Mouse (Mus musculus): ENCODE results near the gene Chn2. TPM values are rescaled to one million over a fixed set of nuclear protein-coding genes. Genes with fewer than 3 reads are reported as not detected.

Gene Chn2
- total and polyA plus RNA-seq, 3 experiments = not detected

DNA sequence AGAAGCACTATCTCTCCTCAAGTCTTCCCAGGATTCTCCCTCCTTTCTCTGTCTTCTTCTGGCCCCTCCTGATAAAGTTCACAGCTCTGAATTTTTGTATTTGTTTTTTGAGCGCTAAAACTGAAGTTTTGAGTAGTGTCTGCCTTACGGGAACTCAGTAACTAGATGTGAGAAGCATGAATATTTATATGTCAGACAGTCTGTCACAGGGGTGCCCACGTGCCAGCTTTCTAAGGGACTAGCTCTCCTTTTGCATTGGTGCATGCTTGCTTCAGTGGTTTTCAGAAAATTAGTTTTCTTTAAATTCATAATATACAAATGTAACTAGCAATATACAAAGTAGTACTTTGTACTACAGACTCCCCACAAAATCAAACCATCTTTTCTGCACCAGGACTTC, 14.0 kb downstream of the Chn2 start:
- Histone ChIP-seq H3K9me3 (replicated peaks; ENCODE audit: insufficient read depth, low read length) (no peaks in the 10 kb centered on the region), H3K36me3 (ENCODE audit: control insufficient read depth in 1 of 2, insufficient read depth in 2 of 2, low read length in 2 of 2) (no peaks in the 10 kb centered on the region), H3K79me2 (ENCODE audit: control insufficient read depth, insufficient read depth, low read length, poor library complexity) (no peaks in the 10 kb centered on the region), H3K9ac (ENCODE audit: control insufficient read depth, low read depth, low read length, poor library complexity, severe bottlenecking) (no peak overlapping the region), H3K27me3 (ENCODE audit: control insufficient read depth in 1 of 2, insufficient read depth in 2 of 2, low read length in 2 of 2) (no peaks in the 10 kb centered on the region), H3K4me3 (ENCODE audit: control insufficient read depth in 1 of 2, insufficient read depth in 1 of 2, low read depth in 2 of 2, low read length in 2 of 2) (no peak overlapping the region), H3K27ac (ENCODE audit: control insufficient read depth, low read depth, low read length) (no peak overlapping the region), H3K4me1 (ENCODE audit: control insufficient read depth in 1 of 2, insufficient read depth in 2 of 2, low read length in 2 of 2) (no peaks in the 10 kb centered on the region)
- no peak for TF ChIP-seq SMC3 (IDR thresholded peaks at IDR 0.05; ENCODE audit: low read depth, low read length)
- DNase-seq (ENCODE audit: low read depth, low spot score) = no peak

DNA sequence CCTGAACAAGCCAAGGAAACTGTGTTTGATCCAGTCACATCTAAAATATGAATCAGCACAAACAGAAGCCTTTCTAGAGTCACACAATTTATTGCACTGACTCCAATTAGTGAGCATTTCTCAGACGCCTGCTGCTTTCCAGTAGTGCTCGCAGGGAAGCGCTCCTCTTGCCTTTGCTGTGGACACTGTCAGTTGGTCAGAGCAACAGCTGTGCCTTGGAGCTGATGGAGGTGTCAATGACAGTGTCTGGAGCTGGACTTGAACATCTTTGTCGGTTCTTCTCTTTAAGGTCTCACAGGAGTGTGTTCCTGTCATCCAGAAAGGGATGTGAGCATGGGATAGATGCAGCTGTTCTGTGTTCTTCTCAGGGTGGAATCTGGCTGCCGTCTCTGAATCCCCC, 16.0 kb downstream of the Chn2 start:
- no peak overlapping the region for H3K4me3 ChIP-seq (ENCODE audit: control insufficient read depth in 1 of 2, insufficient read depth in 1 of 2, low read depth in 2 of 2, low read length in 2 of 2)
- no peaks in the 10 kb centered on the region for H3K36me3 ChIP-seq (ENCODE audit: control insufficient read depth in 1 of 2, insufficient read depth in 2 of 2, low read length in 2 of 2)
- no peak overlapping the region for H3K27ac ChIP-seq (ENCODE audit: control insufficient read depth, low read depth, low read length)
- H3K9ac ChIP-seq (ENCODE audit: control insufficient read depth, low read depth, low read length, poor library complexity, severe bottlenecking) = no peak overlapping the region
- H3K4me1 ChIP-seq (ENCODE audit: control insufficient read depth in 1 of 2, insufficient read depth in 2 of 2, low read length in 2 of 2) = no peaks in the 10 kb centered on the region
- H3K79me2 ChIP-seq (ENCODE audit: control insufficient read depth, insufficient read depth, low read length, poor library complexity) = no peaks in the 10 kb centered on the region
- DNase-seq (ENCODE audit: low read depth, low spot score) = no peak
- TF ChIP-seq ZC3H11A (IDR thresholded peaks at IDR 0.05; ENCODE audit: low read depth, low read length) = no peak
- no peak for TF ChIP-seq ETS1 (IDR thresholded peaks at IDR 0.05; ENCODE audit: low read depth, low read length)
- TF ChIP-seq ZNF384 (IDR thresholded peaks at IDR 0.05; ENCODE audit: low read depth, low read length) = no peak
- no peak for TF ChIP-seq ZKSCAN1 (IDR thresholded peaks at IDR 0.05; ENCODE audit: low read depth, low read length)
- TF ChIP-seq SIN3A (IDR thresholded peaks at IDR 0.05; ENCODE audit: low read length) = no peak
- TF ChIP-seq HCFC1 (IDR thresholded peaks at IDR 0.05; ENCODE audit: low read depth, low read length) = no peak
- TF ChIP-seq EP300 (IDR thresholded peaks at IDR 0.05; ENCODE audit: low read depth in 1 of 2, low read length in 2 of 2) = no peak
- no peak for TF ChIP-seq POLR2A (IDR thresholded peaks at IDR 0.05; ENCODE audit: control insufficient read depth in 1 of 2, insufficient read depth in 1 of 2, low read depth in 1 of 2, low read length in 2 of 2, poor library complexity in 1 of 2)
- no peak for TF ChIP-seq BHLHE40 (IDR thresholded peaks at IDR 0.05; ENCODE audit: borderline replicate concordance, low read depth, low read length)
- no peak for TF ChIP-seq TBP (IDR thresholded peaks at IDR 0.05; ENCODE audit: low read depth, low read length)
- no peak for TF ChIP-seq MYC (IDR thresholded peaks at IDR 0.05; ENCODE audit: low read depth, low read length)
- no peak for TF ChIP-seq TCF12 (IDR thresholded peaks at IDR 0.05; ENCODE audit: low read depth, low read length)
- TF ChIP-seq CTCF (IDR thresholded peaks at IDR 0.05 in 2 of 3, conservative IDR thresholded peaks at IDR 0.05 in 1 of 3; ENCODE audit: control insufficient read depth in 1 of 3, insufficient read depth in 1 of 3, low read depth in 2 of 3, low read length in 3 of 3, poor library complexity in 1 of 3, severe bottlenecking in 1 of 3) = no peak
- TF ChIP-seq ZMIZ1 (IDR thresholded peaks at IDR 0.05; ENCODE audit: low read depth, low read length) = no peak
- no peak for TF ChIP-seq POLR2AphosphoS5 (IDR thresholded peaks at IDR 0.05; ENCODE audit: borderline replicate concordance, low read depth, low read length)
- no peak for TF ChIP-seq GATA1 (IDR thresholded peaks at IDR 0.05; ENCODE audit: low read depth, low read length)
- H3K9me3 ChIP-seq (replicated peaks; ENCODE audit: insufficient read depth, low read length) = no peaks in the 10 kb centered on the region
- no peaks in the 10 kb centered on the region for H3K27me3 ChIP-seq (ENCODE audit: control insufficient read depth in 1 of 2, insufficient read depth in 2 of 2, low read length in 2 of 2)
